Mouse (Mus musculus): Measurements from ENCODE around the gene Pygo2.

DNA sequence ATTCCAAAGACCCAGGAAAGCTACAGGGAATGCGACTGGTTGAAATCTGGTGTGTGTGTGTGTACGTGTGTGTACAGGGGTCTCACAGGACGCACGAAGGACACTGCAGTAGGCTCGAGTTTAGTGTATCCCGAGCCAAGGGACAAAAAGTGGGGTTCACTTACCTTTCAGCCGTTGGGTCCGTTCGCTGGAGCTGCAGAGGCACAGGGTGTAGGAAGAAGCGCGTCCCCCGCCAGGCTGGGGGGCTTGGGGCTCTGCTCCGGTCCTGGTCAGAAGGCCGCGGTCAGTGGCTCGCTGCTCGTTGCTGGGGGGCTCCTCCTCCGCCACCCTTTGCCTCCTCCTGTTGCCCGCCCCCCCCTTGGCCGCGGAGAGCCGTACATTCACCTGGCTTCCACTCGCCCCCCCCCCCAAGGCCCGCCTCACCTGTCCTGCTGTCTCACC is 37.1 kb upstream of the Pygo2 start:
- TF ChIP-seq CTCF (IDR thresholded peaks at IDR 0.05; ENCODE audit: control insufficient read depth, insufficient read depth, insufficient replicate concordance, low read depth, low read length) = no peak
- TF ChIP-seq POLR2A (IDR thresholded peaks at IDR 0.05; ENCODE audit: control insufficient read depth, low read depth, low read length) = no peak

Measured in testis, adult 2 months (tissue).